Mouse (Mus musculus) megakaryocyte, embryonic 14.5 days (primary cell): ENCODE results near the gene Fam172a.

Experiments
- FLI1 ChIP-seq: IDR thresholded peaks from 2 replicates; pipeline ENCODE4 v1.6.1; 2012; ENCODE audit warnings: low read length, inconsistent platforms, mixed read lengths
- GATA1 ChIP-seq: IDR thresholded peaks from 3 replicates; pipeline ENCODE4 v1.6.1; 2012; ENCODE audit warnings: mixed read lengths, low read length, inconsistent platforms, borderline replicate concordance

DNA sequence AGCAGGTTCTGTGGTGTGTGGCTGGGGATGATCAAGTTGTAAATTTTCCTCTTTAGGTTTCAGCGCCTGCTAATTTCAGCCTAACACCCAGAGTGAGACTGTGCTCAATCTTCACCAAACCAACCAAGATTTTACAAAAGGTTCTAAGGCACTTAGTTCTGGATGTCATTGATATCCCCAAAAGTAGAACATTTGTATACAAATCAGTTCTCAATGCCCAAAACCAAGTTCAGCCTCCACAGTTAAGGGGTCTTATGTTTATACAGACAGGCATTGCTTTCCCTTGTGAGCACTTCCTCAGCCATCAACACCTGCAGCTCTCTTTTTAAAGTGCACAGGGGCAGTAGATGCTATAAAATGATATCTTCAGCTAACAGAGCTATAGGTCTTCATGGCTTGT lies 473.1 kb downstream of the Fam172a start:
- TF ChIP-seq FLI1 (no peak), GATA1 (no peak)
